Mouse (Mus musculus) E14TG2a.4 (cell line): Measurements from ENCODE around the gene Cryga.

ENCODE experiments used
- CTCF ChIP-seq: conservative IDR thresholded peaks from 2 replicates; pipeline ENCODE4 v1.5.1; 2014; ENCODE audit warnings: low read length
- NANOG ChIP-seq: IDR thresholded peaks from 2 replicates; pipeline ENCODE4 v1.6.1; 2014; ENCODE audit warnings: borderline replicate concordance, low read length, mixed read lengths
- POU5F1 ChIP-seq: IDR thresholded peaks from 2 replicates; pipeline ENCODE4 v1.6.1; 2014; ENCODE audit warnings: low read length, borderline replicate concordance

GRCm38 (mm10) chr1:65082188-65082587 is 21.0 kb downstream of the Cryga start, which contains the start of gene Crygb:
- TF ChIP-seq CTCF (no peak), POU5F1 (no peak), NANOG (no peak)
